Mouse (Mus musculus) brain, embryonic 18.5 days (tissue): ENCODE data around the gene Tfdp1.

Source experiments
- DNase-seq: peaks from one replicate; pipeline ENCODE4 v3.0.0-alpha.2; 2012; ENCODE audit warnings: low read depth, low spot score

Tfdp1 gene

GRCm38 (mm10) chr8:13419111-13419639, 80.6 kb downstream of the Tfdp1 start:
- no peak for DNase-seq

GRCm38 (mm10) chr8:13420970-13421369, 82.4 kb downstream of the Tfdp1 start:
- no peak for DNase-seq

- no peak for DNase-seq
Observed at GRCm38 (mm10) chr8:13427351-13427750, 88.8 kb downstream of the Tfdp1 start.
